Mouse (Mus musculus) cerebellum, adult 2 months (tissue): ENCODE measurements around the gene Armc5. TPM values are rescaled to one million over a fixed set of nuclear protein-coding genes. Genes with fewer than 3 reads are reported as not detected.

Experiments
- DNase-seq, 2 experiments: peaks; one replicate each; pipeline ENCODE4 v3.0.0; 2021
- H3K27ac ChIP-seq: fragments of 200-500 bp; 2 replicates; pipeline ENCODE4 v1.5.1; 2012; ENCODE audit warnings: low read length, control low read depth, inconsistent platforms; ENCODE audit not compliant: insufficient read depth
- H3K27me3 ChIP-seq: fragments of 200-500 bp; 2 replicates; pipeline ENCODE4 v1.6.1; 2012; ENCODE audit warnings: inconsistent platforms, mild to moderate bottlenecking, low read length, moderate library complexity; ENCODE audit not compliant: control insufficient read depth, insufficient read depth
- H3K4me1 ChIP-seq: fragments of 200-500 bp; 2 replicates; pipeline ENCODE4 v1.6.1; 2011; ENCODE audit warnings: low read length; ENCODE audit not compliant: control insufficient read depth, insufficient read depth
- H3K4me3 ChIP-seq: fragments of 200-500 bp; replicated peaks from 2 replicates; pipeline ENCODE3; 2011; ENCODE audit warnings: mild to moderate bottlenecking, low read depth, low read length, control low read depth; ENCODE audit not compliant: insufficient read depth
- CTCF ChIP-seq: fragments of 200-500 bp; IDR thresholded peaks from 2 replicates; pipeline ENCODE4 v1.5.1; 2011; ENCODE audit warnings: low read depth, mild to moderate bottlenecking, control low read depth, low read length, moderate library complexity, borderline replicate concordance; ENCODE audit not compliant: insufficient read depth
- POLR2A ChIP-seq: fragments of 200-500 bp; IDR thresholded peaks from 2 replicates; pipeline ENCODE4 v1.6.1; 2011; ENCODE audit warnings: low read length, control low read depth, borderline replicate concordance; ENCODE audit not compliant: insufficient read depth
- WGBS: fragments of 180-500 bp; shearing (Covaris S2); methylation state at CpG from one replicate; pipeline ENCODE4 v1.1.7; 2018; 5-methylcytosine and 5-hydroxymethylcytosine counted together
- polyA plus RNA-seq: library from polyadenylated mRNA; depleted of rRNA; stranded (reverse); fragments of >200 nt; gene quantifications from 2 replicates; pipeline ENCODE4 v1.2.3, GENCODE M21; 2012

Armc5 gene
- polyA plus RNA-seq, 1 experiment: 16.1 TPM

DNA sequence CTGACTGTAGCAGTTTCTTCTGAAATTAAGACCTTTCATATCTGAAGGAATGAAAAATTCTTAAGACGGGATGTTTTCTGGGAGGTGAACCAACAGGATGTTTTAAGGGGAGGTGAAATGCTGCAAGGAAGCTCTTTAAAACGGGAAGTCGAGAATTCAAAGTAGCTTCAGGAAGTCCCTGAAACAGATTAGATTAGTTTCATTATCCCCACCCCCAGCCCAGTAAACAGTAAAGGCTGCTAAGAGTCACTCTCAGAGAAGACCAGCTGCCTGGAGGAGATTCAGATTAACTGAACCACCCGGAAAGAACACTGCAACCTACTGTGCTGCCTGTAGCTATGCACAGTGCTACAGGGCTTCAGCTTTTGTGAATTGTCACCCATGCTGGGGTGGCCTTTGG, 17.2 kb upstream of the Armc5 start:
- no peak for DNase-seq
- TF ChIP-seq POLR2A: no peak
- no peak for TF ChIP-seq CTCF
- Histone ChIP-seq H3K4me1 (no peaks in the 10 kb centered on the region), H3K4me3 (no peak overlapping the region), H3K27me3 (no peaks in the 10 kb centered on the region), H3K27ac (no peak overlapping the region)
- WGBS: 87% methylated on average over 4 of the region's 4 CpGs

DNA sequence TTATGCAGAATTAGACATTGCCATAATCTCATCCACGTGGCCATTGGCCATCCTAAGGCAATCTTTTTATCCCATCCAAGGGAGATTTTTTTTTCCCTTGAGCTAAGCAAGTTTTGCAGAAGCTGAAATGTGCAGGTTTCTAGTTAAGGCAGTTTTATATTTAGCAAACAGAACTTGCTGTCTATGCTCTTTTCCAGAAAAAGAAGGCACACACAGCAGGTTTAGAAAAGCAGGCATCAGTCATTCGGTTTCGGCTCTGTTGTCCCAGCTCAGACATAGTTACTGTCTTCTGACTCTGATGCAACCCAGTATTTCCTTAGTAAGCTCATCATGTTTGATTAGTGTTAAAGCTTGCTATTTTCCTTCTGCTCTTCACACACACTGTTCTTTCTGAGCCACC, 16.2 kb upstream of the Armc5 start:
- no peak overlapping the region for H3K4me3 ChIP-seq
- H3K27me3 ChIP-seq: no peaks in the 10 kb centered on the region
- no peak for TF ChIP-seq CTCF
- TF ChIP-seq POLR2A: no peak
- no peak for DNase-seq
- 82% methylated on average over 3 of the region's 3 CpGs for WGBS
- H3K4me1 ChIP-seq: no peaks in the 10 kb centered on the region
- no peak overlapping the region for H3K27ac ChIP-seq

DNA sequence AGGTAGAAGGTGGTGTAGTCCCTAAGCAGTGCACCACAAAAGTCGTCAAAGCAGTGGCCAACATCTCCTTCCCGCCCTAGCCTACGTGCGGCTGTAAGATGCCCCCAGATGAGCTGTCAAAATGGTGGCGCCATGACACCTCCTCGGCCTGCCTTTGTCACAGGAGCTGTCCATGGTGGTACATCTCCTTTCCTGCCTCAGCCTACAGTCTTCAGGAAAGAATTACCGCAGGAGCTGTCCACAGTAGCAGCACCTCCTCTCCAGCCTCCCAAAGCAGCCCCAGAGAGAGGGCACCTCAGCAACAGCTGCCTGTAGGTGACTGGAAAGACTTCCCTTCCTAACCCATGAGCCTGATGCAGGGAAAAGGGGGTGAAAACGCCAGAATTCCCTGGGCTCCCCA, 5.4 kb upstream of the Armc5 start:
- no peaks in the 10 kb centered on the region for H3K27me3 ChIP-seq
- no peak overlapping the region for H3K27ac ChIP-seq
- H3K4me3 ChIP-seq: no peak overlapping the region
- DNase-seq: no peak
- TF ChIP-seq CTCF (no peak), POLR2A (no peak)
- WGBS: 50% methylated on average over 8 of the region's 8 CpGs
- H3K4me1 ChIP-seq: peaks cover 2% of the 10 kb centered on the region; the same call in 1 of the 2 replicates

DNA sequence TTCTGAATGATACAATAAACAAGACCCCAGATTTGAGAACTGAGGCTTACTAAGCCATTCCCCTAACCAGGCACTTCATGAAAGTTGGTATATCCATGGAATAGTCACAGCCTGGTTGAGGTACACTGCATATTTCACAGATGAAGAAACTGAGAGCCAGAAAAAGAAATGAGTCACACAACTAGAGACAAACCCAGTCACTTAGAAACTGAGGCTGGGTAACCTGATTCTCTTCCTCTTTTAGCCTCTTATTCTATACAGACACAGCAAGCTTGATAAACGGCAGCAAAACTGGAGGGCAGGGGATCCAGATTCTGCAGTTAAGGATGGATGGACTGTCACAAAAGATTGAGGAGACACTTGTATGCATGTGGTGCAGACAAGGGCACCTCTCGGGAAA, 2.3 kb upstream of the Armc5 start:
- Histone ChIP-seq H3K4me3 (no peak overlapping the region), H3K4me1 (peaks cover 6% of the 10 kb centered on the region; the same call in 1 of the 2 replicates), H3K27me3 (no peaks in the 10 kb centered on the region), H3K27ac (no peak overlapping the region)
- DNase-seq: no peak
- no peak for TF ChIP-seq CTCF
- TF ChIP-seq POLR2A: no peak
- WGBS: 83% methylated on average over 2 of the region's 2 CpGs

DNA sequence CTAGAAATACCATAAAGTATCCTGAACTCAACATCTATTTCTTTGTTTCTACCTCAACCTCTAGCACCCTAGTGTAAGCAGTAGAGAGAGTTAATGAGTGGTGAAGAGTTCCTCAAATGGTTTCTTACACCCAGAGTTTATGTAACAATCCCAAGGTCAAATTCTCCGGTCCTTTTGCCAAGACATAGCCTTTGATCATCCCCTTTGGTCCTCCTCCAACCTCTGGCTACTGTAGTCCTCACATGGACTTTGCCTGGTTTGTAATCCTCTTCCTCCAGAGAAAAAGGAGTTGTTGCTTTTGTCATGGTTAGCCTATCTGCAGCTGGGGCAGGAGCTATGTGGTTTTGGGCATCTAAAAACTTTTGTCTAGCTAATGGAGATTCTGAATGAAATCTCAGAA, 1.7 kb upstream of the Armc5 start:
- Histone ChIP-seq H3K27me3 (no peaks in the 10 kb centered on the region), H3K4me3 (no peak overlapping the region), H3K27ac (no peak overlapping the region), H3K4me1 (peaks cover 11% of the 10 kb centered on the region)
- no peak for DNase-seq
- 85% methylated on average over 1 of the region's 1 CpGs for WGBS
- TF ChIP-seq POLR2A (no peak), CTCF (no peak)

DNA sequence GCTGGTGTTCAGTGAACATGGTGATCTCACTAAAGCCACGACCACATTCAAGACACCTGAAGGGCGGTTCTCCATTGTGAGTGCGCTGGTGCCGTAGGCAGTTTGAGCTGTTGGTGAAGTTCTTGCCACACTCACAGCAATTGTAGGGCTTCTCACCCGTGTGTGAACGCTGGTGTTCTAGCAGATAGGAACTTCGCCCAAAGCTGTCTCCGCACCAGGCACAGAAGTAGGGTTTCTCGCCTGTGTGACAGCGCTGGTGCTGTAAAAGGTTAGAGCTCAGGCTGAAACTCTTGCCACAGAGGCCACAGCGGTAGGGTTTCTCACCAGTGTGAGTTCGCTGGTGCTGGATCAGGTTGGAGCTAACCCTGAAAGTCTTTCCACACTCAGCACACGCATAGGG, 716 bp upstream of the Armc5 start:
- 95% methylated on average over 13 of the region's 13 CpGs for WGBS
- TF ChIP-seq POLR2A (no peak), CTCF (no peak)
- DNase-seq: no peak
- H3K27ac ChIP-seq: peak overlapping the region; percentile 85; the same call in 1 of the 2 replicates
- no peaks in the 10 kb centered on the region for H3K27me3 ChIP-seq
- H3K4me3 ChIP-seq: no peak overlapping the region
- H3K4me1 ChIP-seq: peaks cover 11% of the 10 kb centered on the region

DNA sequence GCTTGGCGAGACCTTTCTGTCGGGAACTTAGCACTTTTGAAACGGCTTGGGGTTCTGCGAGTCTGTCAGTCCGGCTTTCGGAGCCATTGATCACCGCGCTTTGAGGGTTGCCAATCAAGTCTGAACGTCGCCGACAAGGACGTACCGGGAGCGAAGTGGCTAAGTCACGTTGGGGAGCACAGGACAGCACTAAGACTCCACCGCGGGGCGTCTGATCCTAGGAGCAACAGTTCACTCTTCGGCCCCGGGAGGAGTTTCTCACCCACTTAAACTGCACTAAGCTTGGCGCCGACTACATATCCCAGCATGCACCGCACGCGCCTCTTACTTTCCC, 418 bp downstream of the Armc5 start:
- no peak for DNase-seq
- under 1% methylated on average over 25 of the region's 25 CpGs for WGBS

DNA sequence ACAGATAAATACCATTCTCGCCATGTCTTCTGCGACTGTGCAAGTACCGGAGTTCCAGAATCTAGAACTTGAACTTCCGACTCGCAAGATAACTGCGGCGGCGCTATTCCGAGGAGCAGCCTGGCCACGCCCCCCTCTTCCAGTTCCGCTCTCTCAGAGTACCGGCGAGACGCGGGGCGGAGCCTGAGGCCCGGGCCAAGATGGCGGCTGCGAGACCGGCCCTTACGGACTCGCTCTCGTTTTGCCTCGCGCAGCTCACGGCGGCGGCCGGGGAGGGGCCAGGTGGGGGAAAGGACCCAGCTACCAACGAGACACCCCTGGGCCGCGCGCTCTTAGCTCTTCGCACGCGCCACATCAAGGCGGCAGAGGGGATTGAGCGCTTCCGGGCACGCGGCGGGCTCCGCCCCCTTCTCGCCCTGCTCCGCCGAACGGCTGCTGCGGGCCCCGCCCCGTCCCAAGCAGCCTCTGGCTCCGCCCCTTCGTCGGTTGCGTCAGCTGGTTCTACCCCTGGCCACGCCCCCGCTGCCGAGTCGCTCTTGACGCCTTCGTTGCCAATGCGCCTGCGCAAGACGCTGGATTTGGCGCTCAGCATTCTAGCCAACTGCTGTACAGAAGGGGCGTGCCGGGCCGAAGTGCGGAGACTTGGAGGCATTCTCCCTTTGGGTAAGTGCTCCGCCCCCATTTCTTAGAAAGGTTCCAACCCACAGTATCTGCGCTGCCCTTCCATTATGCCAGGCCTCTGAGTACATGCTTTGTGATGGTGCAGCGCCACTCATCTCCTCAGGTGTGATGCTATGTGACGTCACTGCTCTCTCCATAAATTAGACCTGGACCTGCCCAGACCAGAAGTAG, 1.0 kb downstream of the Armc5 start, which contains the start of gene 9130023H24Rik:
9130023H24Rik (minus strand) TSS at position 105 of the 852 bp plus-strand sequence.
- peak within 1 kb of the TSS; percentile 96 for H3K27ac ChIP-seq
- no peaks in the 10 kb centered on the region for H3K27me3 ChIP-seq
- peak within 1 kb of the TSS; percentile 95 for H3K4me3 ChIP-seq
- peak; percentile 99 to 100 for DNase-seq
- WGBS: under 1% methylated on average over 72 of the region's 72 CpGs
- TF ChIP-seq CTCF (0 out of 2 replicates have a peak, but pooled peaks have one; percentile 3), POLR2A (peak; percentile 49; the same call in 1 of the 2 replicates)
- peaks cover 11% of the 10 kb centered on the region for H3K4me1 ChIP-seq

More for the DNA sequence above, 418 bp downstream of the Armc5 start:
- Histone ChIP-seq H3K4me1 (peaks cover 11% of the 10 kb centered on the region), H3K4me3 (peak overlapping the region; percentile 95), H3K27me3 (no peaks in the 10 kb centered on the region), H3K27ac (peak overlapping the region; percentile 65; the same call in 1 of the 2 replicates)
- TF ChIP-seq POLR2A (no peak), CTCF (no peak)
